Mouse (Mus musculus) heart, adult 2 months (tissue): ENCODE results near the gene Rspo4.

ENCODE experiments used
- CTCF ChIP-seq: fragments of 200-600 bp; IDR thresholded peaks from 2 replicates; pipeline ENCODE4 v1.8.1; 2022; ENCODE audit warnings: antibody characterized with exemption, mild to moderate bottlenecking, moderate library complexity
- EP300 ChIP-seq: fragments of 200-500 bp; IDR thresholded peaks from 2 replicates; pipeline ENCODE4 v1.6.1; 2011; ENCODE audit warnings: low read depth, low read length, control low read depth; ENCODE audit not compliant: insufficient read depth

DNA sequence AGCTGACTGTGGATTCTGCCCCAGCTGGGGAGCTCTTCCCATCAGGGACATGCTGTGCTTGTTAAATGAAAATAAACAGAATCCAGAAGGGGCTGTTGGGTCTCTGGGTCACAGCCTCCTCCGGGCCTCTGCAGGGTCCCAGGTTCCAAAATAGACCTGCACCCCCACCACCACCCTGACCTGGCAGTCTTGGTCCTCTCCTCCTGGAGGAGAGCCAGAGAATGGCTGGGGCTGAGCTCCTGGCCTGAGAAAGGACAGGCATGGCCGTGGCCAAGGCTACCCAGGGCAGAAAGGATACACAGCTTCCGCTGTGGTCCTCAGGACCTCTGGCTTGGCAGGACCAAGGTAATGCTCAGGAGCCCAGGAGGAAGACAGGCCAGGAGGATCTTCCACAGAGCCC, 61.9 kb downstream of the Rspo4 start:
- no peak for TF ChIP-seq CTCF
- no peak for TF ChIP-seq EP300
